Comparison of ENCODE assay signal across 18 mouse cellular contexts in the genomic region with DNA sequence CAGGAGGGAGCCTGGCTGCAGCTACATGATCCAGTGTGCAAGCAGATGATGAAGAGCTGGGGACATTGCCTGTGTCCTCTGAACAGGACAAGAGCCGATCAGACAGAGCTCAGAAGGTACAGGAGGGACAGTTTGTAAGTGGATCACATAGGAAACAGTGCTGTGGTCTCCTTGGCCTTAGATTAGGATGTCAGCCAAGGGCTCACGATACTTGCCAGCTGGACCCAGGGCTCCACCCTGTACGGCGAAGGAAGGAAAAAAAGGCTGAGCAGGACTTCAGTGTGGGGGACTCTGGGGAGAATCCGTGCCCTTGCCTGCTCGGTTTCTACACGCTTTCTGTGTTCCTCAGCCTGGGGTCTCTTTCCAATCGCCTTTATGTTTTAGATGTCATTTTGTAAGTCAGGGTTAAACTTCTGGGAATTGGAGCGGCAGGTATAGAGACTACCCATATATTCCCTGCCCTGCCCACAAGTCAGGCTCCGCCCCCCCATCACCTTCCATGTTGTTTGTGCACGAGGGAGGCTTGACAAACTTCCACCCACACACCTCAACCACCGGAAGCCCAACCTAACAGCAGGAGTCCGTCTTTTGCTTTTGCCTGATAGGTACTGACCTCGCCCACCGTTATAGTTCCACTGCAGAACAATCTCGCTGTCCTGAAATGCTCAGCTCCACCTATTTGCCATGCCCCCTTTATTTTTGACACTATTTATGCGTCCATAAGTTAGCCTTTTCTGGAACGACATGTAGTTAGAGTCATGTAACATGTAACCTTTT. TPM values are rescaled to one million over a fixed set of nuclear protein-coding genes. Genes with fewer than 3 reads are reported as not detected.
DNase-seq lines count a peak whose midpoint lies in the region; ATAC-seq and TF ChIP-seq lines count a peak whose summit lies in the region.
"Had no signal": no experiment of that assay in that cellular context is flagged by ENCODE, and none has a peak within 500 bp of the region (broad histone marks: within the 10 kb centered on the region; RNA-seq: fewer than 3 reads in every experiment).

No protein-coding gene starts in this region.

- peak; percentile 24 for DNase-seq in gastrocnemius, adult 2 months
- no peak for DNase-seq in gastrocnemius, postnatal 10 days
- peak; percentile 22 for DNase-seq in lung, postnatal 14 days
- DNase-seq in lung, adult 2 months, result no peak
- no peak for DNase-seq in frontal cortex, postnatal 25 days (ENCODE audit: low spot score in 2 of 2)
- DNase-seq: adrenal gland, postnatal 36 days; cerebellum, adult 9-11 months; lung, postnatal 4 days had no signal

- H3K9ac ChIP-seq in forebrain, embryonic 15.5 days (replicated peaks), result no peak overlapping the region
- H3K9ac ChIP-seq: forebrain, embryonic 12.5 days; heart, embryonic 12.5 days; liver, embryonic 15.5 days; midbrain, embryonic 12.5 days had no signal

- ATAC-seq in common myeloid progenitor, adult 5-6 weeks (replicated peaks; ENCODE audit: low read depth, poor library complexity, severe bottlenecking), result 0 out of 2 replicates have a peak, but pooled peaks have one; percentile 29
- ATAC-seq in forebrain, embryonic 15.5 days (replicated peaks), result no peak
- ATAC-seq: activated CD4-positive, CD25-positive, alpha-beta regulatory T cell, adult 4 months had no signal

- 57% methylated on average over 18 of the region's 18 CpGs for WGBS in lung, adult 2 months
- 81% methylated on average over 18 of the region's 18 CpGs for WGBS in forebrain, embryonic 15.5 days

- no peak overlapping the region for H3K27ac ChIP-seq in gastrocnemius, adult 2 months
- no peak overlapping the region for H3K27ac ChIP-seq in forebrain, embryonic 15.5 days (replicated peaks)
- H3K27ac ChIP-seq: forebrain, embryonic 12.5 days; hindbrain, postnatal 0 days; limb, embryonic 10.5 days; liver, embryonic 15.5 days; midbrain, embryonic 12.5 days had no signal

- H3K9me3 ChIP-seq in forebrain, embryonic 15.5 days, result no peaks in the 10 kb centered on the region
- H3K9me3 ChIP-seq: limb, embryonic 10.5 days; midbrain, embryonic 12.5 days had no signal

- H3K4me1 ChIP-seq in lung, adult 2 months (ENCODE audit: control insufficient read depth, insufficient read depth, low read length), result peaks cover 5% of the 10 kb centered on the region; the same call in 1 of the 2 replicates
- H3K4me1 ChIP-seq in forebrain, embryonic 15.5 days, result no peaks in the 10 kb centered on the region
- H3K4me1 ChIP-seq: forebrain, embryonic 12.5 days; heart, embryonic 12.5 days; limb, embryonic 10.5 days had no signal

- intact Hi-C loops in gastrocnemius, adult 2 months (cut with DNase I), result no loop called here

- no peak for TF ChIP-seq POLR2A in lung, adult 2 months (IDR thresholded peaks at IDR 0.05; ENCODE audit: borderline replicate concordance, extremely low read depth, low read depth, low read length)

- no peak for TF ChIP-seq CTCF in gastrocnemius, adult 2 months (IDR thresholded peaks at IDR 0.05)
- no peak for TF ChIP-seq CTCF in lung, adult 2 months (IDR thresholded peaks at IDR 0.05; ENCODE audit: insufficient read depth, low read length)

- no peaks in the 10 kb centered on the region for H3K36me3 ChIP-seq in forebrain, embryonic 15.5 days
- H3K36me3 ChIP-seq: forebrain, embryonic 12.5 days; heart, embryonic 12.5 days; limb, embryonic 10.5 days; liver, embryonic 15.5 days; midbrain, embryonic 12.5 days had no signal

- H3K4me3 ChIP-seq in gastrocnemius, adult 2 months, result no peak overlapping the region
- no peak overlapping the region for H3K4me3 ChIP-seq in lung, adult 2 months (replicated peaks; ENCODE audit: extremely low read depth, low read depth, low read length)
- no peak overlapping the region for H3K4me3 ChIP-seq in forebrain, embryonic 15.5 days
- H3K4me3 ChIP-seq: forebrain, embryonic 12.5 days; heart, embryonic 12.5 days; limb, embryonic 10.5 days; liver, embryonic 15.5 days; midbrain, embryonic 12.5 days had no signal

- H3K4me2 ChIP-seq in forebrain, embryonic 15.5 days (replicated peaks), result no peak overlapping the region
- H3K4me2 ChIP-seq: forebrain, embryonic 12.5 days; heart, embryonic 12.5 days; liver, embryonic 15.5 days; midbrain, embryonic 12.5 days had no signal

- H3K27me3 ChIP-seq in forebrain, embryonic 15.5 days, result no peaks in the 10 kb centered on the region
- H3K27me3 ChIP-seq: forebrain, embryonic 12.5 days; heart, embryonic 12.5 days; liver, embryonic 15.5 days; midbrain, embryonic 12.5 days had no signal

RNA-seq across cellular contexts. Expression of gene Rasl11a, which starts 15.5 kb away (rescaled TPM):
- total RNA-seq in gastrocnemius, adult 2 months (2021), result 1 to 10 TPM; 1.7 to 2.0 TPM
- 1 to 10 TPM; 3.9 to 5.1 TPM for total RNA-seq in gastrocnemius, postnatal 10 days (2021)
- 20.5 and 26.7 TPM in 2 replicates for polyA plus RNA-seq in lung, adult 2 months (2012; rRNA removed)
- 1.2 TPM in 2 replicates for total RNA-seq in common myeloid progenitor, adult 5-6 weeks (2017)
- 11.9 and 13.4 TPM in 2 replicates for polyA plus RNA-seq in forebrain, embryonic 15.5 days (2015; fragmentation: Nextera tagmentation; extraction: Ambion mirVana)
- total RNA-seq: granulocyte monocyte progenitor cell, adult 5-6 weeks had no signal

RNA-seq across cellular contexts. Expression of gene Rpl21, which starts 27.7 kb away (rescaled TPM):
- total RNA-seq in gastrocnemius, adult 2 months (2021), result 100 to 1,000 TPM; 120 to 155 TPM
- 100 to 1,000 TPM; 258 to 266 TPM for total RNA-seq in gastrocnemius, postnatal 10 days (2021)
- polyA plus RNA-seq in lung, adult 2 months (2012; rRNA removed), result 43.4 and 72.0 TPM in 2 replicates
- total RNA-seq in common myeloid progenitor, adult 5-6 weeks (2017), result 2,931 and 3,145 TPM in 2 replicates
- 358 and 359 TPM in 2 replicates for polyA plus RNA-seq in forebrain, embryonic 15.5 days (2015; fragmentation: Nextera tagmentation; extraction: Ambion mirVana)

Comparison
In these comparisons a context has a peak if more than half of its experiments do, and no peak if none do; other contexts are left out.
1. DNase-seq: peak in gastrocnemius, adult 2 months (single experiment) and lung, postnatal 14 days (single experiment); none in gastrocnemius, postnatal 10 days (single experiment), lung, adult 2 months (single experiment) and frontal cortex, postnatal 25 days (0 of 2).
2. RNA of gene Rpl21, which starts 27.7 kb away (total RNA-seq): 2,931 to 3,145 TPM in common myeloid progenitor, adult 5-6 weeks; 258 to 266 TPM in gastrocnemius, postnatal 10 days and 120 to 155 TPM in gastrocnemius, adult 2 months; every median in the first group is over 10 times any median in the second.